Comparison of ENCODE assay signal across 37 mouse cellular contexts in the genomic region with DNA sequence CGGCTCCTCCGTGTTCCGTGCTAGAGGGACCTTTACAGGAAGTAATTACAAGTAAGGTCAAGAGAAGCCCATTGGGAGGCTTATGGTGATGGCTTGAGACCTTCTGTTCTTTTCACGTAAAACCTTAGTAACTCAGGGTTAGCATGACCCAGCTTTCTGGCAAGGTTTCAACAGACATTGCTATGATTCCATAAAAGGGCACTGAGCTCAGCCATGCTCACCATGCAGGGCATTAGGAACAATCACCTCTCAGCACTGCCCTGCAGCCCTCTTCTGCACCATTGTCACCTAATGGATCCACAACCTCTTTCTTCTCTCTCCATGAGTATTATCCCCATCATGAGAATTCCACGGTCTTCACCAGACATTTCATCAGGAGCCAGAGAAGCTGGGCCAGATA. TPM values are rescaled to one million over a fixed set of nuclear protein-coding genes. Genes with fewer than 3 reads are reported as not detected.
DNase-seq lines count a peak whose midpoint lies in the region.
"Had no signal": no experiment of that assay in that cellular context is flagged by ENCODE, and none has a peak within 500 bp of the region (broad histone marks: within the 10 kb centered on the region; RNA-seq: fewer than 3 reads in every experiment).

No protein-coding gene starts in this region.

- no peak overlapping the region for H3K27ac ChIP-seq in embryonic facial prominence, embryonic 10.5 days (replicated peaks)
- H3K27ac ChIP-seq: forebrain, embryonic 12.5 days; limb, embryonic 13.5 days had no signal

- 0 out of 2 replicates have a peak, but pooled peaks cover 4% of the 10 kb centered on the region for H3K9me3 ChIP-seq in embryonic facial prominence, embryonic 10.5 days
- H3K9me3 ChIP-seq: forebrain, embryonic 12.5 days; limb, embryonic 13.5 days had no signal

- no peaks in the 10 kb centered on the region for H3K4me1 ChIP-seq in embryonic facial prominence, embryonic 10.5 days
- H3K4me1 ChIP-seq: forebrain, embryonic 12.5 days had no signal

- no peak overlapping the region for H3K4me3 ChIP-seq in embryonic facial prominence, embryonic 10.5 days
- H3K4me3 ChIP-seq: forebrain, embryonic 12.5 days; limb, embryonic 13.5 days had no signal

- no peaks in the 10 kb centered on the region for H3K27me3 ChIP-seq in embryonic facial prominence, embryonic 10.5 days (replicated peaks; ENCODE audit: low read depth, poor library complexity, severe bottlenecking)
- H3K27me3 ChIP-seq: limb, embryonic 13.5 days had no signal

- DNase-seq in adrenal gland, postnatal 10 days, result peak; percentile 10
- no peak for DNase-seq in adrenal gland, adult 18-20 months (ENCODE audit: low spot score in 2 of 2)
- DNase-seq in kidney, postnatal 14 days, result peak; percentile 7
- DNase-seq in kidney, postnatal 10 days, result no peak
- peak; percentile 8 for DNase-seq in 3T3-L1 (ENCODE audit: low read depth, low spot score)
- DNase-seq in forelimb bud, embryonic 11.5 days (ENCODE audit: low read depth, low spot score), result peak; percentile 2
- DNase-seq in cerebellum, adult 11-12 months, result no peak
- DNase-seq in embryonic facial prominence, embryonic 10.5 days (ENCODE audit: low spot score), result no peak
- DNase-seq: cerebellum, adult 9-11 months; forebrain, postnatal 0 days; gastrocnemius, postnatal 10 days; heart, postnatal 14 days; lung, postnatal 36 days; right cerebral cortex, postnatal 4 days; thymus, postnatal 25 days had no signal

- 59% methylated on average over 5 of the region's 5 CpGs for WGBS in embryonic facial prominence, embryonic 10.5 days

- H3K36me3 ChIP-seq in embryonic facial prominence, embryonic 10.5 days (replicated peaks), result no peaks in the 10 kb centered on the region
- H3K36me3 ChIP-seq: forebrain, embryonic 12.5 days; limb, embryonic 13.5 days had no signal

RNA-seq across cellular contexts. Expression of a gene that starts 12.7 kb away (rescaled TPM):
- total RNA-seq in adrenal gland, postnatal 10 days (2021), result not detected
- not detected for total RNA-seq in adrenal gland, adult 18-20 months (2021)
- not detected in 2 replicates for polyA plus RNA-seq in embryonic facial prominence, embryonic 10.5 days (2016; fragmentation: Nextera tagmentation; extraction: Ambion mirVana)
- total RNA-seq: common myeloid progenitor, adult 5-6 weeks; forebrain, postnatal 0 days; gastrocnemius, postnatal 10 days; heart, postnatal 14 days; layer of hippocampus, adult 8-10 months; layer of hippocampus, postnatal 25 days; left cerebral cortex, adult 8-10 months; left cerebral cortex, postnatal 36 days; megakaryocyte, adult 5-6 weeks; neutrophil, adult 5-6 weeks had no signal
- polyA plus RNA-seq: CD4-positive, CD25-positive, alpha-beta regulatory T cell, adult 4 months; embryonic facial prominence, embryonic 14.5 days; forebrain, embryonic 12.5 days; forebrain, postnatal 0 days; heart, embryonic 14.5 days; hindbrain, embryonic 11.5 days; hindbrain, embryonic 16.5 days; intestine, embryonic 14.5 days; kidney, embryonic 14.5 days; limb, embryonic 13.5 days; liver, embryonic 11.5 days; liver, embryonic 16.5 days; midbrain, embryonic 11.5 days; midbrain, embryonic 16.5 days; neural tube, embryonic 11.5 days; spleen, adult 2 months had no signal

RNA-seq across cellular contexts. Expression of a gene that starts 45.5 kb away (rescaled TPM):
- total RNA-seq in adrenal gland, postnatal 10 days (2021), result 100 to 1,000 TPM in 1 of 2 experiments, 10 to 100 TPM in 1; 97.7 to 115 TPM
- total RNA-seq in adrenal gland, adult 18-20 months (2021), result 100 to 1,000 TPM; 103 to 135 TPM
- polyA plus RNA-seq in embryonic facial prominence, embryonic 10.5 days (2016; fragmentation: Nextera tagmentation; extraction: Ambion mirVana), result 78.0 and 79.7 TPM in 2 replicates

Comparison
In these comparisons a context has a peak if more than half of its experiments do, and no peak if none do; other contexts are left out.
1. DNase-seq: peak in adrenal gland, postnatal 10 days (single experiment), kidney, postnatal 14 days (single experiment), 3T3-L1 (single experiment) and forelimb bud, embryonic 11.5 days (single experiment); none in adrenal gland, adult 18-20 months (0 of 2), kidney, postnatal 10 days (single experiment), cerebellum, adult 11-12 months (single experiment) and embryonic facial prominence, embryonic 10.5 days (single experiment).